Mouse (Mus musculus): ENCODE results near the gene Olfr823. TPM values are rescaled to one million over a fixed set of nuclear protein-coding genes. Genes with fewer than 3 reads are reported as not detected.
"Not testable (repeated sequence)": the region's sequence is repeated elsewhere in the genome, so short reads cannot be mapped to it uniquely, and the experiment has no call there.

The Olfr823 gene
- not detected in 2 replicates for total RNA-seq (2012; rRNA removed)

- H3K4me3 ChIP-seq (ENCODE audit: insufficient read depth in 1 of 2, low read depth in 1 of 2, low read length in 2 of 2, poor library complexity in 1 of 2, severe bottlenecking in 1 of 2); H3K9me3 ChIP-seq (ENCODE audit: control insufficient read depth, insufficient read depth, low read depth, low read length); H3K36me3 ChIP-seq (ENCODE audit: control insufficient read depth, insufficient read depth, low read length, poor library complexity, severe bottlenecking); H3K4me1 ChIP-seq (ENCODE audit: control insufficient read depth in 2 of 2, insufficient read depth in 2 of 2, low read length in 2 of 2, poor library complexity in 1 of 2); in situ Hi-C loops (cut with MboI; ENCODE audit: low sequenced_read_pairs in 2 of 2, unreplicated experiment in 2 of 2); H3K9ac ChIP-seq (ENCODE audit: insufficient read depth, low read depth, low read length, poor library complexity, severe bottlenecking); H3K27ac ChIP-seq (ENCODE audit: insufficient read depth, low read depth, low read length, poor library complexity, severe bottlenecking); DNase-seq (ENCODE audit: low read depth, low spot score): not testable (repeated sequence)
Measured at GRCm38 (mm10) chr10:130115283-130115682, at the start of gene Olfr823. Gene Olfr823, minus strand, starts transcription at chr10:130115383.

DNA sequence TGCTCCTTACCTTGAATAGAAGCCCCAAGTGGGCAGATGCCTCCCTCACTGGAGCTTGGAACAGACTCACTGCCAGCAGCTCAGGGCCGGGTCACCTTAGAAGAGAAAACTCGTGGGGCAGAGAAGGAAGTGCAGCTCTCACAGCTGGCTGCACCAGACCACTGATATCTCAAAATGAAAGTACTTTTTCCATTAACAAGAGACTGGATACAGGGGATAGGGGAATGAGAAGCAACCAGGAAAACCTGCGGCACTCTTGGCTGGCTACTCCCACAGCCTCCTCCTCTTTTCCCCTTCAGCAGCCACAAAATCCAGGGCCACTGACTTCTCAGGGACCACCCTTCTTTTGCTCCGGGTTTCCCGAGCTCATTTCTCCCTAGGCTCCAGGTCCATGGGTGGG lies 28.9 kb upstream of the Olfr823 start:
- no peaks in the 10 kb centered on the region for H3K36me3 ChIP-seq (ENCODE audit: control insufficient read depth, insufficient read depth, low read length, poor library complexity, severe bottlenecking)
- in situ Hi-C loops (cut with MboI; ENCODE audit: low sequenced_read_pairs in 2 of 2, unreplicated experiment in 2 of 2) = no loop called here
- H3K4me1 ChIP-seq (ENCODE audit: control insufficient read depth in 2 of 2, insufficient read depth in 2 of 2, low read length in 2 of 2, poor library complexity in 1 of 2) = no peaks in the 10 kb centered on the region
- no peak overlapping the region for H3K27ac ChIP-seq (ENCODE audit: insufficient read depth, low read depth, low read length, poor library complexity, severe bottlenecking)
- H3K9ac ChIP-seq (ENCODE audit: insufficient read depth, low read depth, low read length, poor library complexity, severe bottlenecking) = no peak overlapping the region
- DNase-seq (ENCODE audit: low read depth, low spot score) = no peak
- no peak overlapping the region for H3K4me3 ChIP-seq (ENCODE audit: insufficient read depth in 1 of 2, low read depth in 1 of 2, low read length in 2 of 2, poor library complexity in 1 of 2, severe bottlenecking in 1 of 2)
- TF ChIP-seq CHD2 (IDR thresholded peaks at IDR 0.05; ENCODE audit: low read depth, low read length) (no peak), ZNF384 (IDR thresholded peaks at IDR 0.05; ENCODE audit: low read depth, low read length) (no peak), HCFC1 (IDR thresholded peaks at IDR 0.05; ENCODE audit: borderline replicate concordance, insufficient read depth, low read length) (no peak), MAFK (IDR thresholded peaks at IDR 0.05; ENCODE audit: insufficient read depth, low read depth, low read length) (no peak), ZC3H11A (IDR thresholded peaks at IDR 0.05; ENCODE audit: borderline replicate concordance, low read depth, low read length) (no peak)
- no peaks in the 10 kb centered on the region for H3K9me3 ChIP-seq (ENCODE audit: control insufficient read depth, insufficient read depth, low read depth, low read length)

DNA sequence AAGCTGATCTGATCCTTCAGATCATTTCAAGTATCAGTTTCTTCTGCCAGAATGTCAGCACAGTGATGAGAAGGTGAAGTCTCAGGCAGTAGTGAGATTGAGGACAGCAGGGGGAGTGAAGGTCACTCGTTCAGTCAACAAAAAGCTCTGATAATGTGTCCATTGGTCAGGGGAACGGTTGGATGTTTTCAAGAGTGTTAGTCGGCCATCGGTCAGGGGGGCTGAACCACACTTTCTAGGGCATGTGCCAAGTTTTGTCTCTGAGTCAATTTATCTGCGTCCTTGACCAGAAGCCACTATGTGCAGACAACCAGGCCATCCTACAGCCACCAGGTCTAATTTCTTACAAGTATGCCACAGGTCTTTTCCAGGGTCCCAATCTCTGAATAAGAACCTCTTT lies 27.3 kb upstream of the Olfr823 start:
- in situ Hi-C loops (cut with MboI; ENCODE audit: low sequenced_read_pairs in 2 of 2, unreplicated experiment in 2 of 2); H3K9ac ChIP-seq (ENCODE audit: insufficient read depth, low read depth, low read length, poor library complexity, severe bottlenecking); H3K36me3 ChIP-seq (ENCODE audit: control insufficient read depth, insufficient read depth, low read length, poor library complexity, severe bottlenecking); DNase-seq (ENCODE audit: low read depth, low spot score); H3K4me1 ChIP-seq (ENCODE audit: control insufficient read depth in 2 of 2, insufficient read depth in 2 of 2, low read length in 2 of 2, poor library complexity in 1 of 2); H3K27ac ChIP-seq (ENCODE audit: insufficient read depth, low read depth, low read length, poor library complexity, severe bottlenecking); H3K9me3 ChIP-seq (ENCODE audit: control insufficient read depth, insufficient read depth, low read depth, low read length); H3K4me3 ChIP-seq (ENCODE audit: insufficient read depth in 1 of 2, low read depth in 1 of 2, low read length in 2 of 2, poor library complexity in 1 of 2, severe bottlenecking in 1 of 2): not testable (repeated sequence)

DNA sequence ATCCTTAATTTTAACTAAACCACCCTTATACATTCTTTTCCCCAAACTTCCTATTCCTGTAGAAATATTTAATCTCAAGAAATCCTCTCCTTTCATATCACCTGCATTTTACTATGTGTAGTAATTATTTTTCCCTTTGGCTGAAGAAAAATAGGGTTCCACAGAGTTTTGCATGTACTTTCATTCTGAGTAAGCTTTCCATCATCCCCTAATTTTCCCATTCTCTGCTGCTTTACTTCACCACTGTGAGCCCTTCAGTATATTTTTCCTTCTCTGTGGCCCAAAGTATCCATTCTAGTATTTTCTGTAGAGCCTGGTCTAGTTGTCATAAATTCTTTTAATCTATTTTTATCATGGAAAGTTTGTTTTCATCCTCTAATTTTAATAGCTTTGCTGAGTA lies 19.6 kb upstream of the Olfr823 start:
- H3K36me3 ChIP-seq (ENCODE audit: control insufficient read depth, insufficient read depth, low read length, poor library complexity, severe bottlenecking) = no peaks in the 10 kb centered on the region
- in situ Hi-C loops (cut with MboI; ENCODE audit: low sequenced_read_pairs in 2 of 2, unreplicated experiment in 2 of 2) = no loop called here

GRCm38 (mm10) chr10:130129900-130130299 lies 14.7 kb upstream of the Olfr823 start, which contains the start of gene Olfr824:
Gene Olfr824, minus strand, starts transcription at chr10:130130000.
- DNase-seq (ENCODE audit: low read depth, low spot score); H3K4me1 ChIP-seq (ENCODE audit: control insufficient read depth in 2 of 2, insufficient read depth in 2 of 2, low read length in 2 of 2, poor library complexity in 1 of 2); H3K27ac ChIP-seq (ENCODE audit: insufficient read depth, low read depth, low read length, poor library complexity, severe bottlenecking); in situ Hi-C loops (cut with MboI; ENCODE audit: low sequenced_read_pairs in 2 of 2, unreplicated experiment in 2 of 2); H3K9ac ChIP-seq (ENCODE audit: insufficient read depth, low read depth, low read length, poor library complexity, severe bottlenecking); H3K9me3 ChIP-seq (ENCODE audit: control insufficient read depth, insufficient read depth, low read depth, low read length); H3K36me3 ChIP-seq (ENCODE audit: control insufficient read depth, insufficient read depth, low read length, poor library complexity, severe bottlenecking); H3K4me3 ChIP-seq (ENCODE audit: insufficient read depth in 1 of 2, low read depth in 1 of 2, low read length in 2 of 2, poor library complexity in 1 of 2, severe bottlenecking in 1 of 2): not testable (repeated sequence)

More for the DNA sequence above, 19.6 kb upstream of the Olfr823 start:
- no peaks in the 10 kb centered on the region for H3K9me3 ChIP-seq (ENCODE audit: control insufficient read depth, insufficient read depth, low read depth, low read length)
- no peak overlapping the region for H3K9ac ChIP-seq (ENCODE audit: insufficient read depth, low read depth, low read length, poor library complexity, severe bottlenecking)
- DNase-seq (ENCODE audit: low read depth, low spot score) = no peak
- H3K27ac ChIP-seq (ENCODE audit: insufficient read depth, low read depth, low read length, poor library complexity, severe bottlenecking) = no peak overlapping the region
- H3K4me3 ChIP-seq (ENCODE audit: insufficient read depth in 1 of 2, low read depth in 1 of 2, low read length in 2 of 2, poor library complexity in 1 of 2, severe bottlenecking in 1 of 2) = no peak overlapping the region
- H3K4me1 ChIP-seq (ENCODE audit: control insufficient read depth in 2 of 2, insufficient read depth in 2 of 2, low read length in 2 of 2, poor library complexity in 1 of 2) = no peaks in the 10 kb centered on the region
- TF ChIP-seq HCFC1 (IDR thresholded peaks at IDR 0.05; ENCODE audit: borderline replicate concordance, insufficient read depth, low read length) = no peak
- no peak for TF ChIP-seq CHD2 (IDR thresholded peaks at IDR 0.05; ENCODE audit: low read depth, low read length)
- TF ChIP-seq ZC3H11A (IDR thresholded peaks at IDR 0.05; ENCODE audit: borderline replicate concordance, low read depth, low read length) = no peak
- TF ChIP-seq MAFK (IDR thresholded peaks at IDR 0.05; ENCODE audit: insufficient read depth, low read depth, low read length) = no peak
- TF ChIP-seq ZNF384 (IDR thresholded peaks at IDR 0.05; ENCODE audit: low read depth, low read length) = no peak

DNA sequence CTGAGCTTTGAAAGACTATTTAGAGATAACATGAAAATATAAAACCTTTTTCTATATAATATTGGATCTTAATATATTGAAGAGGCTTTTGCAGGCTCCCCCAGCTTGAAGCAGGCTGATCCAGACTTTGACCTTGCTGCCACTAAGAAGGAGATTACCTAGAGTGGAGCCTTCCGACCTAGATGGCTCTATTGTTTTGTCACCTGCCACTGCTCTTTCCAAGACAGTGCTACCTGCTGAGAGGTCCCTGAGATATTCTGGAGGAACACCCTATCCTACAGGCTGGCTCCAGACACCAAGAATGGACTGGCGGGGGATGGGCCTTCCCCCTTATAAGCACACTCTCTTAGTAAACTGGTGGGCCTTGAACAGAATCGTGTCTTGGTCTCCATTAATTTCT lies 862 bp upstream of the Olfr823 start:
- H3K9me3 ChIP-seq (ENCODE audit: control insufficient read depth, insufficient read depth, low read depth, low read length); H3K27ac ChIP-seq (ENCODE audit: insufficient read depth, low read depth, low read length, poor library complexity, severe bottlenecking); in situ Hi-C loops (cut with MboI; ENCODE audit: low sequenced_read_pairs in 2 of 2, unreplicated experiment in 2 of 2); DNase-seq (ENCODE audit: low read depth, low spot score); H3K9ac ChIP-seq (ENCODE audit: insufficient read depth, low read depth, low read length, poor library complexity, severe bottlenecking); H3K4me3 ChIP-seq (ENCODE audit: insufficient read depth in 1 of 2, low read depth in 1 of 2, low read length in 2 of 2, poor library complexity in 1 of 2, severe bottlenecking in 1 of 2); H3K36me3 ChIP-seq (ENCODE audit: control insufficient read depth, insufficient read depth, low read length, poor library complexity, severe bottlenecking); H3K4me1 ChIP-seq (ENCODE audit: control insufficient read depth in 2 of 2, insufficient read depth in 2 of 2, low read length in 2 of 2, poor library complexity in 1 of 2): not testable (repeated sequence)

All from ES-E14 (cell line).